Mouse (Mus musculus) adrenal gland, postnatal 14 days (tissue): Measurements from ENCODE around the gene Zscan21. TPM values are rescaled to one million over a fixed set of nuclear protein-coding genes. Genes with fewer than 3 reads are reported as not detected.

Experiments
- DNase-seq: peaks from one replicate; pipeline ENCODE4 v3.0.0; 2021; ENCODE audit warnings: mixed read lengths
- total RNA-seq: library from RNA; stranded (reverse); gene quantifications from 2 replicates; pipeline ENCODE4 v1.2.3, GENCODE M21; 2021

Gene Zscan21
- total RNA-seq, 1 experiment from 2014 or later = 17.2 TPM

DNA sequence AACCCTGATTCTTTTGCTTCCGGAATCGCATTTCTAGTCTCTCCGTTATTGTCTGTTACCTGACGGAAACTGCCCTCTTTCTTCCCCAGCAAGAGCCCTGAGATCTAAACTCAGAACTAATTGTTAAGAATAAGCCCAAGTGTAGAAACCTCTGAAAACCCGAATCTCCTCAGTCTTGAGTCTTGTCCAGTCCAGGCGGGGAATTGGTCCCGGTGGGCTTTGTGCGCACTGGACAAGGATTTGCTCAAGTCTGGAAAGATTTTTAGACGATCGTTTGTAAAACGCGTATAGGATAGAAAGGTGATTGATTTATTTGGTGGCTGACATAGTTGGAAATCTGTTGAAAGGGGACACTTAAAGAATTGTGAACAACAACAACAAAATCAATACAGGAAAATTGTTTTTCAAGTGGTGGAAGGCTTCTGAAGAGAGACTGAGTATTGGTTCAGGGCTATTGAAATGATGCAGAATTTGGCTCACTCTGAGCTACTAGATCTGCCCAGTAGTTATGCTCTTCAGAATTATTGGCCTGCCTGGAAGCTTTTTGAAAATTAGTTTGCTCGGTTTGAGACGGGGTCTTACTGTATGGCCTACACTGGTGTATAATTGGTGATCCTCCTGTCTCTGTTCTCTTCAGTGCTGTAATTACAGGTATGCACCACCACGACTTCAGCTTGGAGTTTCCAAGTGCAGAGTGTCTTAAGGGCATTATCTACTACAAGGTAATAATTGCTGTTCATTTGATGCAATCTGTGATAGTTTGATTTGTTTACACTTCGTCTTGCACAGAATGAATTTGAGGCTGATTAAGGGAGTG, 704 bp downstream of the Zscan21 start:
- DNase-seq = no peak

DNA sequence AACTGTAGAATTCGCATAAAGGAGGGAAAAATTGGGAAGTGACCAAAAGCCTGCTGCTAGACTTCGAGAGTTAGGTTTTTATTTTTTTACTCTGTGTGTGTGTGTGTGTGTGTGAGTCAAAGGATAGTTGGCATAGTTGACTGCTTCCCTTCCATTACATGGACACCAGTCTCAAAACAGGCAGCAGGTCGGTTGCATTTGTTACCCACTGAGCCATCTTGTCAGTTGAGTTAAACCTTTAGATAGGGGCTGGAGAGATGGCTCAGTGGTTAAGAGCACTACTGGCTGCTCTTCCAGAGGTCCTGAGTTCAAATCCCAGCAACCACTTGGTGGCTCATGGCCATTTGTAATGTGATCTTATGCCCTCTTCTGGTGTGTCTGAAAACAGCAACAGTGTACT, 1.3 kb downstream of the Zscan21 start:
- DNase-seq = no peak

DNA sequence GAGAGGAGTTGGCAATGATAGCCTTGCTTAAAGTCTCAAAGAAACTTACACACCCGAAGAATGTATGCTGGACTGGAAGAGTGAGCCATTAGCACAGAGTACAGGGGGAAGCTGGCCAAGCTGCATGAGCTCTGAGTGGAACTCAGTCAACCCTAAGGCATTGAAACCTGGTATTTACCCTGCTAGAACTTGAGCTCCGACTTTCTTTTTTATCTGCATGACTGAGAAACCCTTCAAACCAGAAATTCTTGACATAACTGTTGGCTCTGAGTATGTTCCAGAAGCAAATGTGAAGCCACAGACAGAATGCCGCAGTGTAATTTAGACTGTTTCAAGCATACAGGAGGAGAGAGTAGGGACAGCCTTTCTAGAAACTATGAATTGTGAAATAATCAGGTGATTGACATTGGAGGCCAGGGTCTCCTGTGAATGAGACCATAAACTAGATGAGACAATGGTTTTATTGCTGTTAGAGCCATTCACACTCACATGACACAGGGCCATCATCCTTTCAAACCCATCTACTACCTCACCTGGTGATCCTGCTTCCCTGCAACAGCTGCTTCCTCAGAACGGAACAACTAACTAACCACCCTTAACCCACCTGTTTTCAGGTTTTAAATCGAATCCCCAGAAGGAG, 15.8 kb downstream of the Zscan21 start:
- DNase-seq = no peak

DNA sequence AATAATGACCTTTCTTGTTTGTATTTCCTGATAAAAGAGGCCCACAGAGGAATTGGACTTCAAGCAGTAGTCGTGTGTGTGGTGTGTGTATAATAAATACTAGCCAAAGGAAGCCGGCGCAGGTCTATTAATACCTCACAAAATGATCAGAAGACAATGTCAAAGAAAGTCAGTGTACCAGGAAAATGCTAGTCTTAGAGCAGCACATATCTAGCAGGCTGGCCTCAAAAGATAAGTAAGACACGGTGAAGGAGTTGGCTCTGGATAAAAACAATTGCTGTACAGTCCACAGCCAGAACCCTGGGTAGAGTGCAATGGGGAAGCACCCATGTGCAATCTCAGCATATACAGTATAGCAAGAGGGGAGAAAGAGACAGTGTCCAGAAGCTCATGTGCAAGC, 20.6 kb downstream of the Zscan21 start:
- no peak for DNase-seq

DNA sequence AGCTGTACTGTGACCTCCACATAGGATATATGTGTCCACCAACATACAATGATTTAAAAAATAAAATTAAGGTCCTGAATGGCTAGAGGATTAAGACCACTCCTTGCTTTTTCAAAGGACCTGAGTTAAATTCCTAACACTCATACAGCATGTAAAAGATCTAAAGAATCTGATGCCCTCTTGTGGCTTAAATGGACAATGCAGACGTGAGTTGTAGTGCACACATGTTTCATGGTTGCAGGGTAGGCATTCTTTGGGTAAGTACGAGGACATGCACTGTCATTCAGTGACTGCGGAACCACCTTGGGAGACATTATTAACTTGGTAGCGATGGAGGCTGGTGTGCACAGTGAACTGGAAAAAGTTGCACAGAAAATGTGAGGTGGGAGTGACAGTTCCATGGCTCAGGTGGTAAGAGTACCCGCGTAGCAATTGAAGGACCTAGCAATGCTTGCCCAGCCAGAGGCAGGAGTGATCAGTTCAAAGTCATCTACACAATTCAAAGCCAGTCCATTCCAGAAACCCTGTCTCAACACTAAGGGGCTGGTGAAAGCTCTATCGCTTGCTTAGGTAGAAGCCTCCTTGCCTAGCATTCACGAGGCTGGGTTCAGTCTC, 21.3 kb downstream of the Zscan21 start:
- peak; percentile 54 for DNase-seq

DNA sequence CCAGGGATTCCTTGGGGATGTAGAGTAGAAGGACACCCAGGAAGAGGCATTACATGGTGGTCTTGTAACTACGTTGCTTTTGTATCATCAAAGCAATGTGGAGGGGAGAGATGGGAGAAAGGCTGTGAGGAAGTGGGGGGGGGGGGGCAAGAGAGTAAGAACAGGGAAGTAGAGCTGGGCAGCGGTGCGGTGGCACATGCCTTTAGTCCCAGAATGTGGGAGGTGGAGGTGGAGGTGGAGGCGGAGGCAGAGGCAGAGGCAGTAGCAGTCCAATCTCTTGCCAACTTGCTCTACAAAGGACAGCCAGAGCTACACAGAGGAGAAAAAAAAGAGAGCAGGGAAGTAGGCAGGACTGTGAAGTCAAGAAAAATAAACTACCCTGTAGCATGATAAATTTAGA, 21.9 kb downstream of the Zscan21 start:
- DNase-seq = no peak

DNA sequence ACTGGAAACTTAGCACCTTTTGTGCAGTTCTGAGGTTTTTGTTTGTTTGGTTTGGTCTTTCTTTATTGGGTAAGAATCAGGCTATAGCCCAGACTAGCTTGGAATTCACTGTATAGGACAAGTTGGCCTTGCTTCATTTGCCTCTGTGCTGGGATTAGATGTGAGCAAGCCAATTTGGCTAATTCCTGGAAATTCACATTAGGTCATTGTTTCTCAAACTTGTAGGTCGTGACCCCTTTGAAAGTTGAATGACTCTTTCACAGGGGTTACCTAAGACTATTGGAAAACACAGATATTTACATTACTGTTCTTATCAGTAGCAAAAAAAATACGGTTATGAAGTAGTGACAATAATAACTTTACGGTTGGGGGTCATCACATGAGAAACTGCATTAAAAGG, 37.7 kb downstream of the Zscan21 start:
- no peak for DNase-seq

DNA sequence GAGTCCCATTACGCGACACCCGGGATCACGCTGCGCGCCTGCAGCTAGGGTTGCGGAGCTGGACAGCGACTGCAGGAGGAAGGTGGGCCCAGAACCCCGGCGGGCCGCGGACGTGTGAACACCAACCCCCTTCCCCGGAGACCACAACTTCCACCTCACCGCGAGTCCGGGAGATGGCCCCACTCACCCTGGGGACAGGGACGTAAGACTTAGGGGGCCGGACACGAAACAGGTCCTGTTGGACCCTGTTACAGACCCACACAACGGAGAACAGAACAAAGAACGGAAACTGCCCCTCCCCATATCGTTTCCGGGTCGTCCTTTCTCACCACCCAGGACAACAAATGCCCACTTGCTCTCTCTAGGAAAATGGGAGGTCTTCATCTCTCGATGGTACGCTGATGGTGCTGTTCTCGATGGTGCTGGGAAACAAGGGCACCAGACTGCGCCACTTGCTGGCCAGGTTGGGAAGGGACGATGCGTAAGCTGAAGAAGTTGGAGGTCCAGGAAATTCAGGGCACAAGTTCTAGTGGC, 38.8 kb downstream of the Zscan21 start, which contains the start of gene Zfp113:
TSS of gene Zfp113 (minus strand) at position 302 of the 534 bp plus-strand sequence.
- DNase-seq = peak; percentile 93

DNA sequence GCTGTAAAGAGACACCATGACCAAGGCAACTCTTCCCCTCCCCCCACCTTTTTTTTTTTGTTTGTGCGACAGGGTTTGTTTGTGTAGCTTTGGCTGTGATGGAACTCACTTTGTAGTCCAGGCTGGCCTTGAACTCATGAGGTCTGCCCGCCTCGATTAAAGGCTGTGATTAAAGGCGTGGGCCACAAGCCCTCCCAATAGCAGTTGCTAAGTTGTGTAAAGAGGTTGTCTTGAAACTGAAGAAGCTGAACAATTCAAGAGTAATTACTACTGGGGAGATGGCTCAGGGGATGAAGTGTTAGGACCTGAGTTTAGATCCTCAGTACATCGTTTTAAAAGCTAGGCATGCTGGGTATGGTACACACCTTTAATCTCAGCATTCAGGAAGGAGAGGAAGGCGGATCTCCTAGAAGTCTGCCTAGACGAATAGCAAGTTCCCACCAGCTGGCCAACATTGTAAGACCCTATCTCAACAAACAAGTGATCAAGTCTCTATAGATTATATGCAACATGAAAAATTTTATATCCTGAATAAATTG, 43.6 kb downstream of the Zscan21 start:
- no peak for DNase-seq

DNA sequence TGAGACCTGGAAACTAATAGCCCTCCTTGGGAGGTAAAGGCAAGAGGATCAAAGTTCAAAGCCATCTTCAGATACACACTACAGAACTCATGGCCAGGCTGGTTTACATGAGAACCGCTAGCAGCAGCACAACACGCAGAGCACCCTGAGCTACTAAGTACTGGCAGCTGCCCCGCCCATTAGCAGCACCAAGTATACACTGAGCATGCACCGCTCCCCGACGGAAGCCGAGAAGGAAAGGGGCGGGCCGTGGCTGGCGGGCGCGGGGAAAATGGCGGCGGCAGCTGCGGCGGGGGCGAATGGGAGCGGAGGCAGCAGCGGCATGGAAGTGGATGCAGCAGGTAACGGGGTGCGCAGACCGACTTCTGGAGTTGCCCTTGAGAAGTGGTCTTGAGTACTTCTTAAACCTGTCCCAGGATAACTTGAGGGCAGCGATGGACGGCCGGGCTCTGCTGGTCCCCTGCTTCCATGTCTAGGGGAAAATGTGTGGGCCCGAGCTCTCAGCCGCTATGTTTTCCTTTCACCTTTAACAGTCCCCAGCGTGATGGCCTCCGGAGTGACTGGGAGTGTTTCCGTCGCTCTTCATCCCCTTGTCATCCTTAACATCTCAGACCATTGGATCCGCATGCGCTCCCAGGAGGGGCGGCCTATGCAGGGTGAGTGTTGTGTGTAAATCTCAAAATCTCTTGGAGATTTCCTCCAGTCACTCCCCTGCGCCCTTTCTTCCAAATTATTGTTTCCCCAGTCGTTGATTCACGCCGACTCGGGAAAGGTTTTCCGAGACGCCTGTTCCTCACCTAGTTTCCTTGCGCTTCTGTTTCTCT, 44.4 kb downstream of the Zscan21 start, which contains the start of gene Cops6:
TSS of gene Cops6 (plus strand) at position 230 of the 824 bp plus-strand sequence.
- peak; percentile 98 for DNase-seq

DNA sequence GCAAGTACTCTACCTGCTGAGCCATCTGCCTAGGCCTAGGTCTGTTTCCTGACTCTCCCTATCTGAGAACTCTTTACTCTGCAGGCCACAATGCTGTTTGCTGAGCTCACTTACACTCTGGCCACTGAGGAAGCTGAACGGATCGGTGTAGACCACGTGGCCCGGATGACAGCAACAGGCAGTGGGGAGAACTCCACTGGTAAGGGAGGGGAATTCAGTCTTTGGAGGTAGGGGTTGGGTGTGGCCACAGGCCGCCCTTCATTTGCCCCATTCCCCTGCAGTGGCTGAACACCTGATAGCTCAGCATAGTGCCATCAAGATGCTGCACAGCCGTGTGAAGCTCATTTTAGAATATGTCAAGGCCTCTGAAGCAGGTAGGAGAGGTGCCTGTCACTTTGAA, 46.3 kb downstream of the Zscan21 start:
- no peak for DNase-seq

DNA sequence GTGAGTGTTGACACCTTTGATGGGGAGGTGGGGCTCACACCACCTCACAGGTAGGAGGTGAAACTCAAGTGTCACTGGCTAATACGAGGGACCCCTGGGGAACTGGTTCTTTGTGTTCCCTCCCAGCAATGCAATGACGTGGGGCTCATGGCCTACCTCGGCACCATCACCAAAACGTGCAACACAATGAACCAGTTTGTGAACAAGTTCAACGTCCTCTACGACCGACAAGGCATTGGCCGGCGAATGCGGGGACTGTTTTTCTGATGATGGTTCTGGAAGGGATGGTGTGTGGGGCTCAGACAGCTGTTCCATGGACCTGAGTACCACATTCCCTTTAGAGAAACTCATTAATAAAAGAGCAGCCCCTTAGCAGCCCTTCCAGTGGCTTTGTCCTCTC, 46.9 kb downstream of the Zscan21 start:
- no peak for DNase-seq

DNA sequence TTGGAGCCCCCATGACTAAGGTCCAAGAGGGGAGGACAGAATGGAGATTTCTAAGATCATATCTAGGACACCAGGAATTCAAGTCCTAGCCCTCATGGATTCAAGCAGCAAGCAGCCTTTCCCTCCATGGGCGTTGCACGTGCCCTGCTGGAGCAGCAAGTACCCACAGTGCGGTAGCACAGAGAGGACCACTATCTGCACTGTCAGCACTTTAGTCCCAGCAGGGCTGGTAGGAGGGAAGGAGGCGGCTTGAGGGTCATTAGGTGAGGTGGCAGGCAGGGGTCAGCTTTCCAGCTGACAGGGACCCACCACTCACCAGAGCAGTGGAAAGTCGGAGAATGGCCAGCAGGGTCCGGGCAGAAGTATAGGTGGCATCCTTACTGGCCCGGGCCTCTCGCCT, 48.9 kb downstream of the Zscan21 start:
- no peak for DNase-seq

DNA sequence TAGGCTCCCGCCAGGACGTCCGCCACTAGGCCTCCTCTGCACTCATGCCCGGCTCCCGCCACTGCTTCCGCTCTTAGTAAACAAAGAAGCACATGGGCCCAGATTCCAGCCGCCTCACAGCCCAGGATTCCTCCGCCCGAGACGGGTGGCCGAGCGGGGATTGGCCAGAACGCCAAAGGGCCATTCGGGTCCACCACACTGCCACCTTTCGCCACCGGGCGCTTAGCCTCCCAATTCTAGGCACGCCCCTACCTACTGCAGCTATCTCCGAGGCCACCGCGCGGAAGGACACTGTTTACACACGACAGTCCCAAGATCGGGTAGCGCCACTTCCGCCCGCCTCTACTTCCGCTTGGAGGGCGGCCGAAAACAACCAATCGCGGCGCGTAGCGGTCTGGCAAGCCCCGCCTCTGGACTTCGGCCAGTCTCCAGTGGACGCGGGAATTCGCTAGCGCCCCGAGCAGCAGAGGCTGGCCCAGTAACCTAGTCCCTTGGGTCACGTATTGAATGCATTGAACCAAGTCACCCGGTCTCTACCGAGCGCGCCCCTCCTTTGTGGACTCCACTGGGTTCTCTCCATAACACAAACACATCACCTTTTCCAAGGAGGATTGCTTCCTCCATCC, 54.3 kb downstream of the Zscan21 start:
- peak; percentile 98 for DNase-seq

DNA sequence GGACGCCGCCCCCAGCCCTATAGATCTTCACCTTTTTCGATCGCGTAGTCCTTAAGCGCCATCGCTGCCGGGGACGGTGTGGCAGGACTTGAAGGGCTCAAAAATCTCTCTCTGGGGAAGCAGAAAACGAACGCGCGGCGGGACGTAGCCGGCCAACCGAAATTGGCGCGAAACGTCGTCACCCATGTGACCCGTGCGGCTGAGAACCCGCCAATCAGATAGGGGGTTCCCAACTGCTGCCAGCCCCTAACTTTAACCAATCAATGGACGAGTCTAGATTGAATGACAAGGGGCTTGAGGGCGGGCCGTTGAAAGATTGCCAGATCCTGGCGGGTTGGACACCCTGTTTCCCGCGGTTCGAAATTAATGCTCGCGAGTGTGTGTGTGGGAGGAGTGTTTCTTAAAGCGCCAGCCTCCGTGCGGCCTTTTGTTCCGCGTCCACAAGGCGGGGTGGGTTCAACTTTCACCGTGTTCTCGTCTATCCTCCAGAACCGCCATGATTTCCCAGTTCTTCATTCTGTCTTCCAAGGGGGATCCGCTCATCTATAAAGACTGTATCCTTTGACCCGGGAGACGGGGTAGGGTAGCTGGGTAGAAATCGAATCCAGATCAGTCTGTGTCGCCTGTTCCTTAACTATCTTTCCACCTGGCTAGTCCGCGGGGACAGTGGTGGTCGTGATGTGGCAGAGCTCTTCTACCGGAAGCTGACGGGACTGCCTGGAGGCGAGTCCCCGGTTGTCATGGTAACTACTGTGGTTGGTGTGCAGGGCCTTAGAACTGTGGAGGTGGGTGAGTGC, 55.2 kb downstream of the Zscan21 start, which contains the start of the genes Ap4m1 and Mcm7:
TSS of gene Ap4m1 (plus strand) at position 308 of the 797 bp plus-strand sequence.
TSS of gene Mcm7 (minus strand) at position 728 of the 797 bp plus-strand sequence.
- DNase-seq = peak; percentile 98

DNA sequence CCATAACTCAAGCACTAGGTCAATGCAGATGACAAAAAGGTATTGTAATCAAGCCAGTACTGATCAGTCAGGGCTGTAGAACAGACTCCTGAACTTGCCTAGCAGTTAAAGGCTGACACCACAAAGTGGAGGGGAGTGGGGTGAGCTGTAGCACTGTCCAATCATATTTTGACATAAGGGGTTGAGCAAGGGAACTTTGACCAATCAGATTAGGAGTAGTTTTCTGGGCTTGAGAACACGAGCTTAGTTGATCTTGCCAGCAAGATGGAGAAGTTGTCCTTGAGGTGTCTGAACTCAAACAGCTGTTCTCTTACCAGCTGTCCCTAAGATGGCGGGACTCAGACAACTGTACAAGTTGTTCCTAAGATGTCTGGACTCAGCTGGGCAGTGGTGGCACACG, 56.5 kb downstream of the Zscan21 start:
- DNase-seq = no peak
